Mouse (Mus musculus) hindbrain, embryonic 10.5 days (tissue): Measurements from ENCODE around the gene Calcoco1. TPM values are rescaled to one million over a fixed set of nuclear protein-coding genes. Genes with fewer than 3 reads are reported as not detected.
A peak's percentile ranks its signal among the peaks of the same experiment; 100 is the strongest.

Source experiments
- DNase-seq: peaks from one replicate; pipeline ENCODE4 v3.0.0-alpha.2; 2017; ENCODE audit warnings: low spot score
- H3K27ac ChIP-seq: fragments of 300-500 bp; sonication (generic); 2 replicates; pipeline ENCODE4 v1.5.1; 2016; ENCODE audit warnings: mild to moderate bottlenecking, moderate library complexity
- H3K27me3 ChIP-seq: fragments of 300-500 bp; sonication (generic); 2 replicates; pipeline ENCODE4 v1.6.1; 2016; ENCODE audit warnings: mild to moderate bottlenecking; ENCODE audit not compliant: poor library complexity, insufficient read depth, severe bottlenecking
- H3K36me3 ChIP-seq: fragments of 300-500 bp; sonication (generic); 2 replicates; pipeline ENCODE4 v1.6.1; 2016; ENCODE audit warnings: mild to moderate bottlenecking, moderate library complexity
- H3K4me1 ChIP-seq: fragments of 300-500 bp; sonication (generic); replicated peaks from 2 replicates; pipeline ENCODE4 v1.6.1; 2016; ENCODE audit warnings: mild to moderate bottlenecking
- H3K4me3 ChIP-seq: fragments of 300-500 bp; sonication (generic); 2 replicates; pipeline ENCODE4 v1.5.1; 2016; ENCODE audit warnings: mild to moderate bottlenecking, moderate library complexity
- H3K9me3 ChIP-seq: fragments of 300-500 bp; sonication (generic); 2 replicates; pipeline ENCODE4 v1.6.1; 2016; ENCODE audit warnings: mild to moderate bottlenecking, moderate library complexity
- WGBS: fragments of 180-500 bp; shearing (Covaris S2); methylation state at CpG from one replicate; pipeline ENCODE4 v1.1.7; 2016; 5-methylcytosine and 5-hydroxymethylcytosine counted together
- polyA plus RNA-seq: library from polyadenylated mRNA; unstranded; fragments of >200 nt; fragmentation: Nextera tagmentation; extraction: Ambion mirVana; gene quantifications from 2 replicates; pipeline ENCODE4 v1.2.1, GENCODE M21; 2016

The Calcoco1 gene
- polyA plus RNA-seq, 1 experiment from 2014 or later, result 38.5 TPM

- no peak for DNase-seq
- H3K27me3 ChIP-seq, result peaks cover 84% of the 10 kb centered on the region
Measured at GRCm38 (mm10) chr15:102735031-102735430, 13.1 kb upstream of the Calcoco1 start.

GRCm38 (mm10) chr15:102733759-102734531 lies 12.0 kb upstream of the Calcoco1 start:
- Histone ChIP-seq H3K4me3 (no peak overlapping the region), H3K27ac (no peak overlapping the region), H3K9me3 (no peaks in the 10 kb centered on the region), H3K36me3 (no peaks in the 10 kb centered on the region), H3K4me1 (peaks cover 11% of the 10 kb centered on the region), H3K27me3 (peaks cover 75% of the 10 kb centered on the region)
- DNase-seq, result no peak
- 89% methylated on average over 28 of the region's 28 CpGs for WGBS

More at GRCm38 (mm10) chr15:102735031-102735430, 13.1 kb upstream of the Calcoco1 start:
- Histone ChIP-seq H3K4me3 (no peak overlapping the region), H3K4me1 (peaks cover 11% of the 10 kb centered on the region), H3K27ac (no peak overlapping the region), H3K36me3 (no peaks in the 10 kb centered on the region), H3K9me3 (no peaks in the 10 kb centered on the region)
- 37% methylated on average over 14 of the region's 14 CpGs for WGBS

GRCm38 (mm10) chr15:102733233-102733632 lies 11.3 kb upstream of the Calcoco1 start:
- no peak overlapping the region for H3K4me3 ChIP-seq
- DNase-seq, result no peak
- H3K9me3 ChIP-seq, result no peaks in the 10 kb centered on the region
- H3K27ac ChIP-seq, result no peak overlapping the region
- peaks cover 11% of the 10 kb centered on the region for H3K4me1 ChIP-seq
- H3K36me3 ChIP-seq, result no peaks in the 10 kb centered on the region
- peaks cover 71% of the 10 kb centered on the region for H3K27me3 ChIP-seq
- 85% methylated on average over 5 of the region's 5 CpGs for WGBS

GRCm38 (mm10) chr15:102732406-102732805 lies 10.4 kb upstream of the Calcoco1 start:
- peaks cover 63% of the 10 kb centered on the region for H3K27me3 ChIP-seq
- H3K4me1 ChIP-seq, result peaks cover 11% of the 10 kb centered on the region
- WGBS, result 90% methylated on average over 6 of the region's 6 CpGs
- no peaks in the 10 kb centered on the region for H3K9me3 ChIP-seq
- H3K4me3 ChIP-seq, result no peak overlapping the region
- H3K27ac ChIP-seq, result no peak overlapping the region
- no peaks in the 10 kb centered on the region for H3K36me3 ChIP-seq
- DNase-seq, result no peak

- H3K4me3 ChIP-seq, result no peak overlapping the region
- H3K27ac ChIP-seq, result no peak overlapping the region
- DNase-seq, result no peak
- WGBS, result 65% methylated on average over 2 of the region's 2 CpGs
- peaks cover 19% of the 10 kb centered on the region; the same call in 1 of the 2 replicates for H3K27me3 ChIP-seq
- H3K36me3 ChIP-seq, result no peaks in the 10 kb centered on the region
- no peaks in the 10 kb centered on the region for H3K4me1 ChIP-seq
- H3K9me3 ChIP-seq, result no peaks in the 10 kb centered on the region
Measured at GRCm38 (mm10) chr15:102727951-102728350, 6.0 kb upstream of the Calcoco1 start.

GRCm38 (mm10) chr15:102723358-102724135 lies 1.6 kb upstream of the Calcoco1 start:
- H3K9me3 ChIP-seq, result no peaks in the 10 kb centered on the region
- H3K4me1 ChIP-seq, result peaks cover 18% of the 10 kb centered on the region
- H3K36me3 ChIP-seq, result 0 out of 2 replicates have a peak, but pooled peaks cover 4% of the 10 kb centered on the region
- no peak for DNase-seq
- no peak overlapping the region for H3K27ac ChIP-seq
- WGBS, result 88% methylated on average over 10 of the region's 10 CpGs
- no peak overlapping the region for H3K4me3 ChIP-seq
- H3K27me3 ChIP-seq, result peaks cover 3% of the 10 kb centered on the region; the same call in 1 of the 2 replicates

- Histone ChIP-seq H3K4me3 (peak overlapping the region; percentile 70), H3K27me3 (no peaks in the 10 kb centered on the region), H3K9me3 (no peaks in the 10 kb centered on the region), H3K36me3 (peaks cover 14% of the 10 kb centered on the region; the same call in 1 of the 2 replicates), H3K27ac (peak overlapping the region; percentile 57), H3K4me1 (peaks cover 18% of the 10 kb centered on the region)
- no peak for DNase-seq
- 60% methylated on average over 4 of the region's 4 CpGs for WGBS
Measured at GRCm38 (mm10) chr15:102722500-102722931, 538 bp upstream of the Calcoco1 start.

- 22% methylated on average over 14 of the region's 14 CpGs for WGBS
- DNase-seq, result no peak
- peak overlapping the region; percentile 81 for H3K27ac ChIP-seq
Measured at GRCm38 (mm10) chr15:102721016-102721898, 721 bp downstream of the Calcoco1 start.

GRCm38 (mm10) chr15:102716132-102716531 lies 5.8 kb downstream of the Calcoco1 start:
- 78% methylated on average over 12 of the region's 12 CpGs for WGBS
- Histone ChIP-seq H3K9me3 (no peaks in the 10 kb centered on the region), H3K4me1 (peaks cover 16% of the 10 kb centered on the region), H3K27ac (no peak overlapping the region), H3K4me3 (no peak overlapping the region), H3K36me3 (peaks cover 74% of the 10 kb centered on the region), H3K27me3 (no peaks in the 10 kb centered on the region)
- no peak for DNase-seq

More at GRCm38 (mm10) chr15:102721016-102721898, 721 bp downstream of the Calcoco1 start:
- Histone ChIP-seq H3K27me3 (no peaks in the 10 kb centered on the region), H3K36me3 (peaks cover 24% of the 10 kb centered on the region), H3K9me3 (no peaks in the 10 kb centered on the region), H3K4me1 (peaks cover 19% of the 10 kb centered on the region), H3K4me3 (peak overlapping the region; percentile 70)

- WGBS, result 67% methylated on average over 6 of the region's 6 CpGs
- Histone ChIP-seq H3K27me3 (peaks cover 7% of the 10 kb centered on the region; the same call in 1 of the 2 replicates), H3K36me3 (peaks cover 59% of the 10 kb centered on the region), H3K27ac (0 out of 2 replicates have a peak overlapping the region, but pooled peaks have one; percentile 19), H3K9me3 (no peaks in the 10 kb centered on the region), H3K4me3 (no peak overlapping the region), H3K4me1 (peaks cover 28% of the 10 kb centered on the region)
- DNase-seq, result no peak
Measured at GRCm38 (mm10) chr15:102707736-102708269, 14.2 kb downstream of the Calcoco1 start.

- no peak overlapping the region for H3K27ac ChIP-seq
- H3K4me1 ChIP-seq, result peaks cover 28% of the 10 kb centered on the region
- peaks cover 43% of the 10 kb centered on the region for H3K36me3 ChIP-seq
- 79% methylated on average over 7 of the region's 7 CpGs for WGBS
- no peaks in the 10 kb centered on the region for H3K9me3 ChIP-seq
- no peak for DNase-seq
- H3K27me3 ChIP-seq, result peaks cover 14% of the 10 kb centered on the region
- no peak overlapping the region for H3K4me3 ChIP-seq
Measured at GRCm38 (mm10) chr15:102705923-102706503, 16.0 kb downstream of the Calcoco1 start.
